Comparison of ENCODE assay signal across 8 mouse cellular contexts in genomic region chr1:180356176-180356575, GRCm38 (mm10). TPM values are rescaled to one million over a fixed set of nuclear protein-coding genes. Genes with fewer than 3 reads are reported as not detected.
A peak's percentile ranks its signal among the peaks of the same experiment; 100 is the strongest.
DNase-seq lines count a peak whose midpoint lies in the region; ATAC-seq lines count a peak whose summit lies in the region.

No protein-coding gene starts in this region.

- no peaks in the 10 kb centered on the region for H3K9me3 ChIP-seq in kidney, embryonic 15.5 days (replicated peaks)
- no peaks in the 10 kb centered on the region for H3K9me3 ChIP-seq in embryonic facial prominence, embryonic 14.5 days (ENCODE audit: control insufficient read depth, low read length)

- H3K36me3 ChIP-seq in kidney, embryonic 15.5 days: peaks cover 3% of the 10 kb centered on the region; the same call in 1 of the 2 replicates
- H3K36me3 ChIP-seq in embryonic facial prominence, embryonic 14.5 days (ENCODE audit: control insufficient read depth, insufficient read depth, low read length): no peaks in the 10 kb centered on the region

- H3K4me3 ChIP-seq in kidney, embryonic 15.5 days (replicated peaks): no peak overlapping the region
- H3K4me3 ChIP-seq in embryonic facial prominence, embryonic 14.5 days (ENCODE audit: low read depth, low read length): no peak overlapping the region

- H3K27ac ChIP-seq in kidney, embryonic 15.5 days: 0 out of 2 replicates have a peak overlapping the region, but pooled peaks have one; percentile 23
- peak overlapping the region; percentile 10; the same call in 1 of the 2 replicates for H3K27ac ChIP-seq in embryonic facial prominence, embryonic 14.5 days (replicated peaks; ENCODE audit: low read depth, low read length)

- 55% methylated on average over 4 of the region's 4 CpGs for WGBS in kidney, embryonic 15.5 days
- 42% methylated on average over 4 of the region's 4 CpGs for WGBS in embryonic facial prominence, embryonic 14.5 days

- ATAC-seq in kidney, embryonic 15.5 days (replicated peaks; ENCODE audit: low FRiP score): no peak
- 0 out of 2 replicates have a peak, but pooled peaks have one; percentile 33 for ATAC-seq in embryonic facial prominence, embryonic 14.5 days (ENCODE audit: low read depth)
- peak; percentile 46 for ATAC-seq in neutrophil, adult 5-6 weeks (ENCODE audit: extremely low read depth, insufficient number of reproducible peaks, low FRiP score, poor library complexity, severe bottlenecking)

- no peaks in the 10 kb centered on the region for H3K27me3 ChIP-seq in kidney, embryonic 15.5 days
- H3K27me3 ChIP-seq in embryonic facial prominence, embryonic 14.5 days (replicated peaks; ENCODE audit: control insufficient read depth, insufficient read depth, low read length): no peaks in the 10 kb centered on the region

- no peak overlapping the region for H3K9ac ChIP-seq in kidney, embryonic 15.5 days
- H3K9ac ChIP-seq in embryonic facial prominence, embryonic 14.5 days (ENCODE audit: low read depth, low read length): no peak overlapping the region

- no peak overlapping the region for H3K4me2 ChIP-seq in kidney, embryonic 15.5 days
- no peak overlapping the region for H3K4me2 ChIP-seq in embryonic facial prominence, embryonic 14.5 days (ENCODE audit: low read depth, low read length)

- peaks cover 69% of the 10 kb centered on the region for H3K4me1 ChIP-seq in kidney, embryonic 15.5 days
- H3K4me1 ChIP-seq in embryonic facial prominence, embryonic 14.5 days (ENCODE audit: control insufficient read depth, insufficient read depth, low read length): peaks cover 11% of the 10 kb centered on the region

- no peak for DNase-seq in kidney, postnatal 36 days
- peak; percentile 60 to 69 for DNase-seq in CD8-positive naive resting alpha-beta T cell, adult 2 months (ENCODE audit: low read depth in 2 of 2, low spot score in 2 of 2)
- no peak for DNase-seq in embryonic facial prominence, embryonic 14.5 days (ENCODE audit: low spot score)
- DNase-seq in left cerebral cortex, adult 18-20 months (ENCODE audit: low spot score in 2 of 2): no peak
- no peak for DNase-seq in adrenal gland, postnatal 4 days (ENCODE audit: low spot score in 2 of 2)
- DNase-seq in cerebellum, adult 11-12 months: no peak

RNA-seq across cellular contexts. Expression of gene Itpkb, which starts 25.9 kb away (rescaled TPM):
- 8.8 and 9.4 TPM in 2 replicates for polyA plus RNA-seq in kidney, embryonic 15.5 days (2015; fragmentation: Nextera tagmentation; extraction: Ambion mirVana)
- 7.4 and 7.6 TPM in 2 replicates for polyA plus RNA-seq in embryonic facial prominence, embryonic 14.5 days (2014; fragmentation: Nextera tagmentation; extraction: Ambion mirVana)
- total RNA-seq in neutrophil, adult 5-6 weeks (2017): 64.6 and 68.5 TPM in 2 replicates
- 10 to 100 TPM; 18.3 to 20.2 TPM for total RNA-seq in left cerebral cortex, adult 18-20 months (2021)
- 10 to 100 TPM; 73.5 to 77.8 TPM for total RNA-seq in adrenal gland, postnatal 4 days (2021)

Comparison
In these comparisons a context has a peak if more than half of its experiments do, and no peak if none do; other contexts are left out.
1. DNase-seq: peak in CD8-positive naive resting alpha-beta T cell, adult 2 months (2 of 2); none in kidney, postnatal 36 days (0 of 2), embryonic facial prominence, embryonic 14.5 days (single experiment), left cerebral cortex, adult 18-20 months (0 of 2), adrenal gland, postnatal 4 days (0 of 2) and cerebellum, adult 11-12 months (single experiment).